Mouse (Mus musculus) ES-CJ7 (cell line): ENCODE measurements around the gene Meox1.

Source experiments
- DNase-seq: peaks from one replicate; pipeline ENCODE4 v3.0.0; 2011; ENCODE audit warnings: low read depth, low spot score

The Meox1 gene

DNA sequence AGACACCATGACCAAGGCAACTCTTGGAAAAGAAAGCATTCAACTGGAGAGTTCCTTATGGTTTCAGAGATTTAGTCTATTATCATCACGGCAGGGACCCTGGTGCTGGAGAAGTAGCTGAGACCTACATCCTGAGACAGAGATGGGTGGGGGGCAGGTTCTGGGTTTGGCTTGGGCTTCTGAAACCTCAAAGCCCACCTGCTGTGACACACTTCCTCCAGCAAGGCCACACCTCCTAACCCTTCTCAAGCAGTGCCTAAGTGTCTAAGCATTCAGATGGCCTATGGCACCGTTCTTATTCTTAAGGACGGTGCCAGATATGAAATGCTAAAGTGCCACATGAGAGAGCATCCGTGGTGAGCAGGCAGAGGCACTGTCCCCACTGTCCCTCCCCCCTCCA lies 4.2 kb upstream of the Meox1 start:
- peak; percentile 51 for DNase-seq

DNA sequence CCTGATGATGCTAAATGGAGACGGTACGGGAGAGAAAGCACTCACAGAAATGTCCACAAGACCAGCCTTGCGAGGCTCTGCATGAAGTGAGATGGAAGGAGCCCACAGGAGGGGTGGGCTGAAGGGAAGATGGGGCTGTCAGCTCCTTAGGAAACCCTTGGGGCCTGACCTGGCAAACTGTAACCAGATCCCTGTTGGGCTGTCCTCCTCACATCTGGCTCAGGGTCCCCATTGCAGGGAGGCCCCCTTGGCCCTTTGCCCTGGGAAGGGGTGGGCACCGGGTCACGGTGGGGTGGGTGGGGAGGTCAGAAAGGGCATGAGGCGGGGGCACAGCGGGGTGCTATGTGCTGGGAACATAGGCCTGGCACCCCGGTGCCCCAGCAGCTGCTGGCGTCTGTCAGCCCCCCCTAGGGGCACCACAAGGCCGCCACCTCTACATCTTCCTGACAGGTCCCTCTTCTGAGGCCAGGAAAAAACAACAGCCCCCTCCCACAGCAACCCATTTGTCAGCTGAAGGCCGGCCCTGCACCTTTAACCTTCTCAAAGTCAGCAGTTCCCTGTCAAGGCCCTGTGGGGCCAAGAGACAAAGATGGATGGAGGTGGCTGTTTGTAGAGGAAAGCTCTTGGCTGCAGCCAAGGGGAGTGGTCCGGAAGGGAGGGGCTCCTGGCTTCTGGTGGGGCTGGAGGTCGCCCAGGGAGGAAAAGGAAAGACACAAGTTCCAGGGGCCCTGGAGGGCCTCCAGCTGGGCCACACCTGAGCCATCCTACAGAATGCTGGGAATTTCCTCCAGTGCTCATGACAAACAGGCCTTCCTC lies 2.6 kb upstream of the Meox1 start:
- DNase-seq: peak; percentile 93

DNA sequence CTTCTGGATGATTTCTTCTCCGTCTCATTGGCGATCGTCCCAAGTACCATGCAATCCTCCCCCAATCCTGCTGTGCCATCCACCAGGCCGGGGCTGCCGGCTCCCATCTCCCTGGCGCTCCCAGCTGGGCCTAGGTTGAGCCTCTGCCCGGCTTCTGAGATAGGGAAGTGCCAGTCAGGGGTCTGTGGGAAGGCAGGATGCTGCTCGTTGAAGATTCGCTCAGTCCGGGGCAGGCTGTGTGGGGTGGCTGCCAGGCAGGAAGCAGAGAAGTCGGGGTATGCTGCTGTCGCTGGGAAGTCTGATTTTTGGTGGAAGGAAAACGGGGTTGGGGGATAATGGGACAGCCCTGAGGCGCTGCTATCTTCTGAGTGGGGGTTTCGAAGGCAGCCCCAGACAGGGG lies 614 bp downstream of the Meox1 start:
- no peak for DNase-seq

DNA sequence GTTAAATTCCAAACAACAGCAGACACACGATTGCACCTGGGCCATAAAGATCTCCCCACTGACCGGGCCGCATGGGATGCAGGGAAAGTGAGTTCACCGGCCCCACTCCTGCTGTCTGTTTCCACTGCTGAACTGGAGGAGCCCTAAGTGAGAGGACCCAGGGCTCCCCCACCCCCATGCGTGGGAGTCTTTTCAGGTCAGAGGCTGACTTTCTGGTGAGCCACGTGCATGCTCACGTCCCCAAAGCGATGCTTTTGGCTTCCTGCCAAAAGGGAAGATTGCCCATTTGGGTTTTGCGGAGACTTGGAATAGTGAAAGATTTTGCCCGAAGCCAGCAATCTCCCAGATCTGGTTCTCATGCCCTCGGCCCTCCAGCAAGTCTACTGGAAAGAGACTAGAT lies 2.7 kb downstream of the Meox1 start:
- no peak for DNase-seq

DNA sequence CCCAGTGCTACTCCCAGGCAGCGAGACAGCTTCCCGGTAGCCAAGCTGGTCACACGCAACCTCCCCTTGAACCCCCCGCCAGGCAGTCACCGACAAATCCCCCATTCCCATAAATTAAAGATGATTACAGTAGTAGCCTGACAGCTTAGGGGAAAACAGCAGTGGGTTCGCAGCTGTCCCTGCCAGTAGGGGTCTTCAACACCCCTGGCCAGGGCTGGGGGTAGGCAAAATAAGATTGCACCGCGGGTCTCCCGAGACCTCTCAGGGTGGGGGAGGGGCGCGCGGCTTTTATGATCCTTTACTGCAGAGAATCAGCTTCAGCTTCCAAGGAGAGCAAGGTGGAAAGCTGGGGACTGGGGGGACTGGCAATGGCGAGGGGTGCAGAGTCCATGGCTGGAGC lies 4.4 kb downstream of the Meox1 start:
- DNase-seq: no peak

DNA sequence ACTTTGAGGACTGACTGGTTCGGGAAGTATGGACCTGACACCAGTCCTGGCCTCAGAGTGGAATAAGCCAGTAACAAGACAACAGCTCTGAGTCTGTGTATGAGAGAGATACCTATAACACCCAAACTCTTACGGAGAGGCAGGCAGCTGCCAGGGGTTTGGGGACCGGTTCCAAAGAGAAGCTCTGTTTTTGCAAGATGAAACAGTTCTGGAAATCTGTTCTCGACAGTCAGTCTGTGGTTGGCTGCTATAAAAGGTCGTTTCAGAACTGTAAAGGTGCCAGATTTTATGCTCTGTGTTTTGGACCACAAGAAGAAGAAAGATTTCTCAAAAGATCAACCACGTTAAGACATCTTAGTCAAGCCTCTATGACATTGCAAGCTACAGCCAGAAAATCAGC lies 5.4 kb downstream of the Meox1 start:
- DNase-seq: no peak

DNA sequence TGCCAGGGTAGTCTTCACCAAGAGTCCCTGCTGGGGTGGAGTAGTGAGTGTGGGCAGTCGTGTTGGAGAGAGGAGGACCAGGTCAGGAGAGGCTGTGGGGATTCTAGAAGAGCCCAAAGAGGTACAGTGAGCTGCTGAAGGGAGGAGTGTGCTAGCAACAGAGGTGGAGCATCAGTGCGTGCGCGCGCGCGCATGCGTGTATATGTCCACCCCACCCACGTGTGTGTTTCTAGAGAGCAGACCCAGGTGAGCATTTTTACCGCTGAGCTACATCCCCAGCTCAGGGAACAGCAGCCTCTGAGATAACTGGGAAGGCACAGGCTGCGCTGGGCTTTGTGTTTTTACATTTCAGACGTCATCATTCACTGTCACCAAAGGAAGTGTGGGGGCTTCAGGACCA lies 7.7 kb downstream of the Meox1 start:
- DNase-seq: no peak

DNA sequence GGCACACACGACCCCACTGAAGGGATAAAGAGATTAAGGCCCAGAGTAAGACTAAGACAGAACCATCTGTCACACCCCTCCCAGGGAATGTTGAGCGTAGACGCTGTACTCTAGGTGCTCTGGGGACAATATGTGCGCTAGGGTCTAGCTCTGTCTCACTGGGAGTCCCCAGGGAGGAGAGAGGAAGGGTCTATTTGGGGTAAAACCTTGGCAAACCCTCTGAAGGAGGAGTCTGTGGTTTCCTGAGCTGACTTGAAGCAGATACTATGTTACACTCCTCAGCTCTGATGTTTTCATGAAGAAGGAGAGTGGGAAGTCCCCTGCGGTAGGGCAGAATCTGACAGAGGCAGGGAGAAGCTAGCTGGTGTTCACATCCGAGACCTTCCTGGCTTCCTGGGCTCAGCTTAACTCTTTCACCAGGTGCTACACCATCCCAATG lies 8.3 kb downstream of the Meox1 start:
- no peak for DNase-seq

DNA sequence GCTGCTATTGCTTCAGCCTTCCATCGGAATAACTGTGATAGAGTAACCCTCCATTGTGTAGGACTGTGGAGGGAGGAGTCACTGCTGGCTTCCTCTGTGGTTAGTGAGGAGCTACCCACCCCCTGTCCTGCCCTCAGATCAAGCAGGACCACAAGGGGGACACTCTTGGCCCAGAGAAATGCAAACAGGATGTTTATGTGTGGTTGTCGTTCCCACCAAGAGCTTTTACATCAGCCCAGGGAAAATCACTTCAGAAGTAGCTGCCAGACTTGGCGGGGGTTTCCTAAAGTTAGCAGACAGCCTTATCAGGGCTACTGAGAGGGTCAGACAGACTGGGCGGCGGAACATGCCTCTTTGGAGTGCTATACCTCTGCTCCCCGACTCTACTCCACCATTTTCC lies 8.9 kb downstream of the Meox1 start:
- DNase-seq: no peak

DNA sequence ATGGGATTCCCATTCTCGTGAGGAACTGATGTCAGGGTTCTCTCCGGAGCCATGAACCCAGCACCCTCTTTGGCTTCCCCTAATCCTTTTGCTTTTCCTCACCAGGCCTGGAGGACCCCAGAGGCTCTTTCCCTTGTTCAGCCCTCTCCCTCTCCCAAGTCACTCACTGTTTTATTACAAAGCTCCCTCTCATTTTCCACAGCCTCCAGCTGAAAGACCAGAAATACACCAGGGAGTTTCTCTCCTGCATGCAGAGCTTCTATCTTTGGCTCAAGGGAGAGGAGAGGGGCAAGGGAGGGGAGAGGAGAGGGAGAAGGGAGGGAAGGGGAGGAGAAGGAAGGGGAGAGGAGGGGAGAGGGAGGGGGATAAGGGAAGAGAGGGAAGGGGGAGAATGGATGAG lies 10.3 kb downstream of the Meox1 start:
- DNase-seq: no peak

DNA sequence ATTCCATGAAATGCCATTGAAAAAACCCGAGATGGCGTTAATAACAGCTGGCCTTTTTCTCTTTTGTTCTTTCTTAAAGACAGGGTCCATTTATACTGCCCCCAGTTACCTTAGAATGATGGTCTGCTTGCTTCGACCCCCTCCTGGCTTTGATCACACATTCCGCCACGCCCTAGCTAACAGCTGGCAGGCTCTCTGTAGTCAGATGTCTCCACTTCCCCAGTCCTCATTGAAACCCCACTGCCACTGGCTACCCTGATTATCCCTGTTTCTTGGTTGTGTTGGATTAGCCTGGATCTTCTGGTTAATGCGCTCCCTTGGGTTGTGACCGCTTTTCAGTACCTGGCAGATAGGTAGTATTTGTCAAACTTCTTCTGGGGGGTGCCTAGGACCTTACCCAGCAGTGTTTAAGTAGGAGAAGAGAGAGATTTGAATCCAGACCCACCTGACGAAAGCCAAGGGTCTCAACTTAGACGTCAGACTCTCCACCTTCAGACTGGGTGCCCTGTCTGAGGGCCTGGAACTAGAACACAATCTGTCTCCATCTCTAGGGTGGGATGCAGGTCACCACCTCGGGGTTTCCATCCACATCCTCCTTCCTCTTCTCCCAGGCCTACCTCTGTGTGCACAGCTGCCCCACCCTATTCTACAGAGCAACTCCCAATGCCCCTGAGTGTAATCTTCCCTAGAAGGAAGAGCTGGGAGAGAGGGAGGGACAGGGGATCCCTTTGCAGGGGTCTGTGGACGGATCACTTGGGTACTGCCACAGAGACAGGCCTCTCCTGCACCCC lies 11.5 kb downstream of the Meox1 start:
- DNase-seq: no peak

DNA sequence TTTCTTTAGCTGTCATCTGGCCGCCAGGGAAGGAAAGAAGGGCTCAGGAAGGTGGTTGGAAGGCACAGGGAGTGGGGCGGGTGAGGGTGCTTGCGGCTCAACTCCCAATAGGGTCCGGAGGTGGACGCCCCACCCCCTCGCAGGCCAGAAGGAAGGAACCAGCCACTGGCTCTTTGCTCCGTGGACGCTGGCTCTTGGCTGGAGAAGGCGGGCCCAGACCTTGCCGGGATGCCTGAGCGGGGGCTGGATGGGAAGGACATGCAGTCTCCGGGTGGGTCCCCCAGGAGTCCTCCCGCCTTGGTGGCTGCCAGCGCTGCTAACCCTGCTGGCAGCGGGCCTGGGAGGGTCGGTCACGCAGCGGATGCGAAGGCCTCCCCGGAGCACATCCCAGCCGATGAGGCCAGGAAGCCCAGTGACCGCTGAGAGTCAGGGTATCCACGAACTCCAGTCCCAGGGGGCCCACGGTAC lies 12.5 kb downstream of the Meox1 start:
- no peak for DNase-seq

DNA sequence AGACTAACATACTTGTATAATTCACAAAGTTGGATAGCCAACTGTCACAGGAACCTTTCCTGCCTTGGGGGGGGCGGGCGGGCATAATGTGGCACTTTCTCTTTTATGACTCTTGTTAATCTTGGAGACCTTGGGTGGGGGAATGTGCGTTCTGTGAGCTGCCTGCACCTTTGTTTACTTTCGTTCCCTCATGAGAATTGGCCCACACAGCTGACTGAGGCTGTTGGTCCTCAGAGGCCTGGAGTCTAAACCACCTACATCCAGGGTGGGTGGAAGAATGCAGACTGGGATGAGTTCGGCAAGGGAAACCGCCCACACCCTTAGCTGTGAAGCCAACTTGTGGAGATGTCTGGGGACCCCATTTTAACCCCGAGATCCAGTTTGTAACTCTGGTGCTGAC lies 13.0 kb downstream of the Meox1 start:
- peak; percentile 30 for DNase-seq

DNA sequence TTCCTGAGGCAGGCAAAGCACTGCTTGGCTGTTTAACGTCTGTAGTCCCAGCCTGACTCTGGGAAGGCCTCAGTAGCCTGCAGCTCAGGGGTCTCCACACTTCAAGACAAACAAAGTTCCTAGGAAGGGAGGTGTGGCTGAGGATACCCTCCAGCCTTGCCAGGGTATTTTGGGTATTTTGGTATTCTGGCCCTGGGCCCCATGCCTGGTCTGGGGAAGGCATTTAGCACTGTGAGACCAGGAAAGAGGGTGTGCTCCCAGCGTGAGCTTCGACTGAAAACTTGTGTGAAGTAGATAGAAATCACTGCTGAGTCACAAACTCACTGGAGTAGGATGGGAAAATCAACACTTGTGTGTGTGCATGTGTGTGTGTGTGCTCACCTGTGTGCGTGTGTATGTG lies 14.5 kb downstream of the Meox1 start:
- DNase-seq: no peak

DNA sequence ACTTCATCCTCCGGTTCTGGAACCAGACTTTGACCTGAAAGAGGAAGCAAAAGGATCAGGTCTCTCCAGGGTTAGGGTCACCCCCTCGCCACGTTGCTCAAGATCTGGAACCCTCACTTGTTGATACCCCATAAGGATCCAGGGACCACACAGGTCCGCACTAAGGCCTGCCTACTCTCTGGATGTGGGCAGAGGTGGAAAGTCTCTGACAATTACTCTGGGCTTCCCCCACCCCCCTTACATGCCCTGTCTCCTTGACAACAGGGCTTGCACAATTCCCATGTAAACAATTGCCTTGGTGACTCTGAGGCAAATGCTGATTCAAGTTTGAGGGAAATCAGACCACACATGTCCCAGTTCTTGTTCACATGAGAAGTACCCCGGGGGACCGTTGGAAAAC lies 15.5 kb downstream of the Meox1 start:
- no peak for DNase-seq

DNA sequence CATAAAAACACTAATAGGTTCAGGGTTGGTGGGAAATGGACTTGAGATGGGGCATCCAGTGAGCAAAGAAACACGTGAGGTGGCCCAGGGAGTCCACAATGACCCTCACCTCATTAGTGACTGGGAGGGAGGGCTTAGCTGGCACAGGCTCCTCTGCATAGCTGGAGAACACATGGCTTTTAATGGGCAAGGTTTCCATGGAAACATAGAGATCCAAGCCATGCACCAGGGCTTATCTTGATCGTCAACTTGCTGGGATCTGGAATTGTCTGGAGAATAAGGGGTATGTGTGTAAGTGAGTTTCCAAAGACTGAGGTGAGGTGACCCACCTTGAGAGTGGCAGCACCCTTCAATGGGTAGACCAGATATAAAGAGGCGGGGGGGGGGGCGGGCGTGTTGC lies 19.2 kb downstream of the Meox1 start:
- DNase-seq: no peak

DNA sequence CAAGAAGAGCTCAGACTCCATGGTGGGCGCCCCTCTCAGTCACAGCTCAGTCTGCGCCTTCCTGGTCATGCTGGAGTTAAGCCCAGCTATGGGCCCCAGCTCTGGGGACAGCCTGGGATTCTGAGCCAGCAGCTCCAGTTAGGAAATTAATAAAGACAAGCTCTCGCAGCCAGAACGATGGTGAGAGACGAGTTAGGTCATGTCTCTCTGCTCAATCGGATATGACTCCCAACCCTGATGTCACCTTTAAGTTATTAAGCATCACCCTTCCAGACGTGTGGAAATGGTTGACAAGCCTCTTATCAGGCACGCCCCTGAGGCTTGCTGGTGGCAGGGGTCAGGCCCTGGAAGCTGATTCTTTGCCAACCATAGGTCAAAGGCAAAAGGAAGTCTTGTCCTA lies 20.3 kb downstream of the Meox1 start:
- DNase-seq: no peak

DNA sequence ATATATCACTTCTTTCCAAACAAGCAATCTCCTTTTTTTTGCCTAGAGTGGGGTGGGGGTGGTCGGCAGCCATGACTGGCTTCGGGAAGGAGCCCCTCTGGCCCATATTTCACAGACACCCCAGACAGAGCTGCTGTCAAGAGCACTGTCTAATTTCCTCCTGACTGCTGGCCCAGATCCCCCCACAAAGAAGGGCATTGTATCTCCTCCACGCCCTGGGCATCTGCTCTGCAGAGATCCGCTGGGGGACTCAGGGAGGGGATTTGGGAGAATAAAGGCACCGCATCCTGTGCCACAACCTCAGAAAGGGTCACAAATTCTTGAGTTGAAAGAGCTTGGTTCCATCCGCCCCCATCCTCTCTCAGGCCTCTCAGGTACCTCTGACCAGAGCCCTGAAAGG lies 22.7 kb downstream of the Meox1 start:
- no peak for DNase-seq

DNA sequence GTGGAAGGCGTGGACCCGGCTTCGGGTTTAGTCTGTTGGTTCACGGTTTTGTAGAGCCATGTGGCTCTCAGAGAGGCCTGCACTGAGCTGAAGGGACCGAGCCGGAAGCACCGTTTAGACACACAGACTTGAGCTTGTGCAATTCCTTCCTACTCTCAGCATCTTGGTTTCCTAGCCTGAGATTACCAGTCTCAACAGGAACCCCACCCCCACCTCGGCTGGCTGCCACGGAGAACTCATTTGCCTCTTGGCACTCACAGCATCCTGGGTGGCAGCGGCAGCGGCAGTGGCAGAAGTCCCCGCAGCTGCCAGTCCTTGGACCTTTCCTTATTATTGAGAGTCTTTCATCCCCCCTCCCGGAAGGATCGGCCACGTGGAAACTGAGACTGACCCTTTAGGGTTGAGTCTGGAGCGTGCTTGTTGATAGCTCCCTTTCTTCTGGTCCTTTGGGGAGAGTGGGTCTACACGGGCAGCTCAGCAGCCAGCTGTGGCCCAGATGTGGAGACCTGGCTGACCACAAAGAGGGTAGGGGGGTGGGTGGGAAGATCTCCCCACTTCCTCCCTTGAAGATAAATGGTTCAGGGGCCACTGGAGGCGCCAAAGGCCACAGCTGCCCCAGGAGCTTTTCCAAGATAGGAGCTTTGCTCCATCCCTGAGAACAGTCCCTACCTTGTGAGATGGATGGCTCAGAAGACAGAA lies 24.0 kb downstream of the Meox1 start:
- DNase-seq: no peak

DNA sequence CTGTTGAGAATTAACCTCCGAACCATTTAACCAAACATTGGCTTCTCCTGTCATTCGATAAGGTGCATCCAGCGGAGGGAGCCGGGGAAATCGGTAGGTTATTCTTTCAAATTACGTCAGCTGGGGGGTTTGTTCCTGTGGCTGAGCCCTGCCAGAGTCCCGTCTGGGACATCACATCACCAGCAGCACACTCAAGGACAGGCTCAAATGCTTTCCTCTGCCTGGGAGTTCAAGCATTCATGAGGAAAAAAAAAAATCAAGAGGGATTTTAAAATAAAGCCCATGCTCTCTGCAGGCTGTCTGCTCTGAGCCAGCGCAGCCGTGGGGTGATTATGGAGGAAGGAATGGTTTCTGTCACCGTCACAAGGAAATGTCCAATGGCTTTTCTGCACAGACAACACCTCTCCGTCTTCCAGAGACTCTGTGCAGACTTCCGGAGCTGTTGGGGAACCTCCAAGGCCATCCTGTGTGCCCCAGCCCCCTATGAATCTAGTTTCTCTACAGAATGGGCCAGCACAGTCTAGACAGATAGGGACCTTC lies 26.6 kb downstream of the Meox1 start:
- no peak for DNase-seq

DNA sequence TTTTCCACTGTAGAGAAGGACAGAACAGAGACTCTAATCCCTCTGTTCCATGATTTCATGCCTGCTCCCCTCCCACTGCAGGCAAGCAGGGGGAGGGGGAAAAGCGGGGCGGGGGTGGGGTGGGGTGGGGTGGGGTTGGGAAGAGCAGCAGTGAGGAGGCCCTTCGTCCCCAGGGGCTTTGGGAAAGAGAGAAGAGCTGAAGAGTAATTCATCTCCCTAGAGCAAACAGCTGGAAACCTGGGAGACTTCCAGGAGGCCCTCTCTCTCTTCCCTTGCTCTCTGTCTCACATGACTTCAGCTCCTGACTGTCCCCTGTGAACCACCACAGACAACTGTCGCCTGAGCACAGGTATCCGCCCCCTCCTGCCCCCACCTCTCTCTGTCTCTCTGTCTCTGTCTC lies 35.4 kb downstream of the Meox1 start:
- DNase-seq: no peak
